Mouse (Mus musculus): Measurements from ENCODE around the gene Fxyd5.

The Fxyd5 gene

DNA sequence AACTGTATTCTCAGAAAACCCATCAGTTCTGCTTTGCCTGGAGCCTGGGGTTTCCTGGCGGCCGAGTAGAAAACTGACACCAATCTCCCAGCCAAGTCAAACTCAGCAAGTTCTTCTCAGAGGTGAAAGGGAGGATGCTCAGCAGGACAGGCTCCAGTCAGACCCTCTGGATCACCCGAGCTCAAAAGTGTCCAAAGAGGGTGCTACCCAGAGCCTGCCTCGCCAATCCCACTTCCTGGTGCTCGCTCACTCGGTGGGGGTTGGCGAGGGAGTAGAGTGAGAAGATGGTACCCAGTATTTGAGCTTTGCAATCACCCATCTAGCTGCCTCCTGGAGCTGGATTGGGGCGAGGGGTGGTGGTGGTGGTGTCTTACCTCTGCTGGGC is 1.3 kb downstream of the Fxyd5 start:
- no peak for DNase-seq (ENCODE audit: low spot score in 2 of 2)

DNA sequence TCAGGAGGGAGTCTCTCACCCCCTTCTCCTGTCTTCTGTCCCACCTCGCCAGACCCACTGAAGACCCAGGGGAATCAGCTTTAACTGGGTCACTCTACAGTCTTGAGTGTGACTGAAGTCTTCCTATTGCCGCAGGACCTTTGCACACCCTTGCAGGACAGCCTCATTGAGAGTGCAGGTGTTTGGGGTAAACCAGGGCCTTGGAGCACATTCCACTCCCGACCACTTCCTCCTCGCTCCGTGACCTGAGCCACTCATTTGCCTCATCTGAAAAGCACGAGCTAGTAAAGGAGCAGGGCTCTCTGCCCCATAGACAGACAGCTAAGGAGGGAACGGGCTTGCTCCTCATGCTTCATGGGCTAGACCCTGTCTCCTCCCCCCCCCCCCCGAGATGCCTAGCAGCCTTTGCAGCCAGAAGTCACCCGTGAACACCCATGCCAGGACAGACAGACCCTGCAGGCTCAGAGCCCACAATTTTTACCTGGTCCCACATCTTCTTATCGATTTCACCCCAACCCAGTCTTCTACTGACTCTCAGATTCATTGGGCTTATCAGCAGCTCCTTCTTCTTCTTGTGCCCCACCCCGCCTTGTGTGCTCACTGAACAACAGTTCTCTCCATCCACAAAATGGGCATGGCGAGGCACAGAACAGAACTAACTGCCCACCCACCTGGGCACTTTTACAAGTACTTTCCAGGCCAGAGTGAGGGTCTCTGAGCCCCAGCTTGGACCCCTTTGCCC is 1.8 kb downstream of the Fxyd5 start:
- no peak for DNase-seq (ENCODE audit: low spot score in 2 of 2)

DNA sequence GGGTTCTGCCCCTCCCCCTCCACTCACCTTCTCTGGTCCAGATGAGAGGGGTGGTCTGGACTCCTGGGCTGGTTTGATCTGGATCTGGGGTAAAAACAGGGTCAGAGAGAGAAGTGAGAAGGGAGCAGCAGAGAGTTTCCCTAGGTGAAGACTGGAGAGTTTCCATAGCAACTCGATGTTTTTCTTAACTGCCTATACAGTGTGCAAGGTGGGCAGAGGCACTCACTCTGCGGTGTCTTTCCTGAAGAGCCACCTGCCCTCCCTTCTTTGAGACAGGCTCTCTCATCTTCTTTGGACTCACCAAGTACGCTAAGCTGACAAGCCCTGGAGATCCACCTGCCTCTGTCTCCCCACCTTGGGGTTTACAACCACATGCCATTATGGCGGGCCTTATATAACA is 3.3 kb downstream of the Fxyd5 start:
- DNase-seq (ENCODE audit: low spot score in 2 of 2): no peak

DNA sequence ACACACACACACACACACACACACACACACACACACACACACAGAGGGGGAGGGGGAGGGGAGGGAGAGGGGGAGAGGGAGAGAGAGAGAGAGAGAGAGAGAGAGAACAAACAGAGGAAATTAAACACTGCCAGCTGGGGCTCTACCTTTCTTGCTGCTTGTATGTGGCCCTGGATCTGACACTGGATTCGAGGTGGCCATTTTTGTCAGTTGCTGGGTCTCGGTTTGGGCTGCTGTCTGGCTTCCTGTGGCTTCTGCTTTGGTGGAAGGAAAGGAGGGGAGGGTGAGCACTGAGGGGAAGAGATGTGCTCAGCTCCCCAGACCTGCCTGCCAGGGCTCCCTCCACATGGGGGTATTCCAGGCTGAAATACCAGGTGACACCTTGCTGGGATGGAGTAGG is 4.6 kb downstream of the Fxyd5 start:
- DNase-seq (ENCODE audit: low spot score in 2 of 2): no peak

DNA sequence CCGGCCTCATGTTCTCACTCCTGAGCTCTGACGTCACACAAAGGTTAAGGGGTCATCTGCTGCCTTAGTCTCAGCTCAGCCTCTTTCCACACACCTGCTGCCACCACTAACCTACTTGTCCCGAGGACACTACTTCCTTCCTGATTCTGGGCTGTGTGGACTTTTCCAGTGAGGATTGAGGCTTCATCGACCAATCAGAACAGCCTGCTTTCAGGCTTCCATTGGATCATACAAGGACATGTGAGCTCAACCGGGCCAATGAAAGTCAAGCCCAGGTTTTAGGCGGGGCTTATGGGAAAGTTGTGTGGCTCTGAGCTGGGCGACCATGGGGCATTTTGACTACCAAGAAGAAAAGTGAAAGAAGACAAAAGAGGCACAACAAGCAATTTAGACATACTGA is 5.4 kb downstream of the Fxyd5 start:
- no peak for DNase-seq (ENCODE audit: low spot score in 2 of 2)

DNA sequence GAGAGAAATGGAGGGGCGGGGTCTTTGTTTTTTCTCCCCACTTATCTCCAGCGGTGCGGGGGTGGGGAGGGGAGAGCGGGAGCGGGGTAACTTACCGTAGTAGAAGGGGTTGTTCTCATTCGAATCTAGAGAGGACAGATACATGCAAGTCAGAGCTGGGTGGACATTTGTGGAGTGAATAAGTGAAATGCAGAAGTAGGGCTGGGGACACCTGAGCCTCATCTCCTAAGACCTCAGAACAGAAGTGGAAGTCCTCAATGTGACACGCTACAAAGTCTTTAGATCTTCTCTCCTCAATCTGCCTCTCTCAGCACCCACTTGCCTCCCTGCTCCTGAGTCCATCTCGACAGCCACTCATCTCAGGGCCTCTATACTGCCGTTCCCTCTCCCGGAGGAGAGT is 7.0 kb downstream of the Fxyd5 start:
- no peak for DNase-seq (ENCODE audit: low spot score in 2 of 2)

DNA sequence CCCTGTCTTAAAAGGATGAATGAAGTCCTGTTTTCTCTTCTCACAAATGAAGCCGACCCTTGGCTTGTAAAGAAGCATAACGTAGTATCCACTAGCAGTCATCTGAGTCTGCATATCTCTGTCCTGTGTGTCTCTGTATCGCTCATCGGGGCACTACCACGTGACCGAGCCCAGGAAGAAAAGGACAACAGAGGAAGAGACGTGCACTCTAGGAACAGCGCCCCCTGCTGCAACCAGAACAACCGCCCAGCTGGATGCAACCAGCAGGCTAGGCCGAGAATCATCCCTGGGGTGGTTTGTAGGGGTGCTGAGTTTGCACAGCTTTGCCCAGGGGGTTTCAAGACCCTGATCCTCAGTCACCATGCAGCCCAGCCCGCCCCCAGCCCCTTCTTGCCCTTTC is 7.5 kb downstream of the Fxyd5 start:
- DNase-seq (ENCODE audit: low spot score in 2 of 2): no peak

DNA sequence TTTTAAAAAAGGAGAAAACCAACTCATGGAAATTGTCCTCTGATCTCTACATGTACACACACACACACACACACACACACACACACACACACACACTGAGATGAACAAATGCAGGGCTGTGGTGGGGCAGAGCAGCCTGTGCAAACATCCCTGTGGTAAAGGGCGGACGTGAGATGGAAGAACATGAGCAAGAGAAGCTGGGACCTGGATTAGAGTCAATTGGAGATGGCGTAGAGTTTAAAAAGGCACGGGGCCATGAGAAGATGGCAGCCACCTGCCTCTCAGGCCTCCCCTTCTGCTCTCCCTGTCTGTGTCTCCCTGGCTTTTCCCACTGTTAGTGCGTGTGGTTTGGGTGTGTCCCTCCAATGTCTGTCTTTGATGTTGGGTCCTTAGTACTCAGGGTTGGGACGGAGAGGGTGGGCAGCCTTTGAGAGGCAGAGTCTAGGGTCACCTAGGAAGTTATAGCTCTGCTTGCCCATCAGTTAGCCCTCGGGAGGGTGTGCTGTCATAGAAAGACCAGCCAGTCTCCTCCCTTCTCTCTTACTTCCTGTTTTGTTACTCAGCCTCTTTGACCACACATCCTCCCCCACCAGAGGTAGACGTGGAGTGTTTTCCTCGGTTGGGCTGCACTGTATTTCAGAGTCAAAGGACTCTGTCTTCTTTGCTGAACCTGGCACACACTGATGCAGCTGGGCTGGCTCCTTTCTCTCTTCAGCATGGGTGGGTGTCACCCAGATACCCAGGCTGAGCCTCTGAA is 8.7 kb downstream of the Fxyd5 start:
- no peak for DNase-seq (ENCODE audit: low spot score in 2 of 2)

DNA sequence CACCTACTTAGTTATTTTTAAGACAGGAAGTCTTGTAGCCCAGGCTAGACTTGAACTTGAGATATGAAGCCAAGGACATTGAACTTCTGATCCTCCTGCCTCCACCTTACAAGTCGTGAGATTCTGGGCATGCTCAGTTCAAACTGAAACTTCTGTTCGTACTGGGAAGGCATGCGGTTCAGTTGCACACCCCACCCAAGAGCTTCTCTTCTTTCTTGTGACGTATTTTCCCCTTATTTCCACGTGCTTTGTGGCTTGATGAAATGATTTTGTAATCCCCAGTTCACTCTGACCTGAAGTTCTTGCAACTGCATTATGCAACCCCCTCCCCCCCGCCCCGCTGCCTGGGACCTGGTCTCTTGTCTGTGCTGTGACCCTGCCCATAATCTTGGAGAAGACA is 10.6 kb downstream of the Fxyd5 start:
- no peak for DNase-seq (ENCODE audit: low spot score in 2 of 2)

DNA sequence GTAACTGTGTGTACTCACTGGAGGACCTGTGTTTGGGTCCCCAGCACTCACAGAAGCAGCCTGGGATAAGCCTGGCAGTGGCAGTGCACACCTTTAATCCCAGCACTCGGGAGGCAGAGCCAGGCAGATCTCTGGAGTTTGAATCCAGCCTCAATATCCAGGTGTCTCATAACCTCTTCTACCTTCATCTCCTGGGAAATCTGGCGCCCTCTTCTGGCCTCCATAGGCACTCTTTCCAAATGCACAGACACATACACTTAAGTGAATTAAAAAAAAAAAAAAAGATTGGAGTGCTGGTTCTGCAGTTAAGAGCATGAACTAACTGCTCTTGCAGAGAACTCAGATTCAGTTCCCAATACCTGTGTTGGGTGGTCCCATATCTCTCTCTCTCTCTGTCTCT is 11.6 kb downstream of the Fxyd5 start:
- DNase-seq (ENCODE audit: low spot score in 2 of 2): no peak

DNA sequence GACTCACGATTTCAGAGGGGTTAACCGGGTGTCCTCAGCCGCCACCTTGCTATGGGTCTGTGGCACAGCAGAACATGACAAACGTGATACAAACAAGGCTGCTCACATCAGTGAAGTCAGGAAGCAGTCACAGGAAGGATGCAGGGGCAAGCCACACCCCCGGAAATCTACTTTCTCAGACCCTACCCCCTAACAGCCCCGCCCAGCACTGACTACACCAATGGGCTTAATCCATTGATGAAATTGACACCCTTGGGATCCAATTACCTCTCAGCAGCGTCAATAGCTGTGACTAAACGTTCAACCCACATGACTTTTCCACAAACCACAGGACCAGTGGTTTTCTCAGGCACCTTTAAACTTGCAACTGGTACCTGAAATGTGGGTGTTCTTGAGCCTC is 13.7 kb downstream of the Fxyd5 start:
- DNase-seq (ENCODE audit: low spot score in 2 of 2): no peak

DNA sequence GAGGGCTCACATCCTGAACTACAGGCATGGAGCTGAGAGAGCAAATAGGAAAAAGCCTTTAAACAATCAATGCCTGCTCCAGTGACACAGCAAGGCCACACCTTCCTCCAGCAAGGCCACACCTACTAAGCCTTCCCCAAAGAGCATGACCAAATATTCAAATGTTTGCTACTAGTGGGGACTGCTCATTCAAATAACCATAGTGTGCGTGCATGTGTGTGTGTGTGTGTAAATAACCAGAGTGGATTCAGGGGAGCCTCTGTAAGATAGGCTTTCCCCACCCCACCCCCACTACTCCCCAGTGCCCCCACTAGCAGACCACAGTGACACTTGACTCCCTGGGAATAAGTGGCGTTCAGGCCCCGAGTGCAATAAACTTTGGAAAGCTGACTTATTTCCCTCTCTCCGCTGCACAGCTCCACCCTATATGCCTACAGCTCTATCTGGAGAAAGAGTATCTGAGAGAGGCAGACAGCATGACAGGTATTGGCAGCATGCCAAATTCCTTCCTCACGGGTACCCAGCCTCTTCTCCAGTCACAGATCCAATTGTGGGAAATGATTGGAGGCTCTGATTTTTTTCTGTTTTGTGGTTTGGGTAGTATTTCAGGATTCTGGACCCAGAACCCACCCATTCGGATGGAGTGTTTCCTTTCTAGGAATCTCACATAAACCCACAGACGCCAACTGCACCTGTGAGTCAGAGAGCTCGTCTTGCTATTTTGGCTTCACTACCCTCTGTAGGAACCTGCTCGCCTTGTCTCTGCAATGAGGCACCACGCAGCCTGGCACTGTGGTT is 25.0 kb downstream of the Fxyd5 start:
- no peak for DNase-seq (ENCODE audit: low spot score in 2 of 2)

DNA sequence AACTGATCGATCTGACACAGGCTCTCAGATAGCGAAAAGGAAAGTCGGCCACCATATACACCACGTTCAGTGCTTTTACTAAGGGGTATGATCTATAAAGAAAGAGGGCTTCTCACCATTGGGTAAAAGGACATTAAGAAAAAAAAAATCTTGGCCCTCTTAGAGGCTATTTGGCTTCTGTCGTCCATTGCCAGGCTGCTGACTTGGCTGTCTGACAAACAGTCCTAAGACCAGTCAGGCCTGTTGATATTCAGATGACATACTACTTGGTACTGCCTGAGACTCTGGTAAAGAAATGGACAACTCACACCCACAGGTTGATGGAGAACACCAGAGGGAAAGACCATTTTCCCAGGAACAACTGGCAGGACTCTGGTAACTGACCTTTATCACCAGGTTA is 29.3 kb downstream of the Fxyd5 start:
- no peak for DNase-seq (ENCODE audit: low spot score in 2 of 2)

DNA sequence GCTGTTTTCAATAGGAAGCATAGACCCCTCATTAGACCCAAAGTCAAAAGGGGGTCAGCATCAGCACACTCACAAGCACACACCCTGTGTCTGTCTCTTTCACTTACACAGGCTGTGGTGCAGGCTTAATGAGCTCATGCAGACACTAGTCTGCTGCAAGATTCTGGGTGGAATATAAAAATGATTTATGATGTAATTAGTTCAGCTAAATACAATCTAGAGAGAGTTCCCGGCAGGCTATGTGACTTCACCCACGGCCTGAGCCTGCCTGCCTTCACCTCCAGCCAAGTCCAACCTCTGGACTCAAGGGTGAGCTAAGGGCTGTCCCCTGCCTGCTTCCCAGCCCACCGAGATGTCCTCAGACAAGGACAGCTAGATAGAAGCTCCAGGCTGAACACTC is 33.4 kb downstream of the Fxyd5 start:
- DNase-seq (ENCODE audit: low spot score in 2 of 2): no peak

DNA sequence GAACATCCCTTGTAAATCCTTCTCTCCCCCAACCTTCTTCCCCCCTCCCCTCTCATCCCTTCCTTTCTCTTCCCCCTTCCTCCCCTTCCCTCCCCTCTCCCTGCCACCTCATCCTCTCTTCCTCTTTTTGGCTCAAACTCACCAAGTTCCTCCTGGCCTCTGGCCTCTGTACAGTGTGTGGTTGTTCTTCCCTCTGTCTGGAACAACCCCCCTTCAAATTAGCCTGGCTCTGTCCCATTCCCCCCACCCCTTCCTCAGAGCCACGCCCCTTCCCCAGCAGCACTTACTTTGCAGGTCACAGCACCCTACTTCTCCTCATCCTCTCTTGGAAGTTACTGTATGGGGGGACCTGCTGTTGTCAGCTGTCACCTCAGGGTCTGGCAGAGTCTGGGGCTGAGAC is 34.1 kb downstream of the Fxyd5 start:
- no peak for DNase-seq (ENCODE audit: low spot score in 2 of 2)

DNA sequence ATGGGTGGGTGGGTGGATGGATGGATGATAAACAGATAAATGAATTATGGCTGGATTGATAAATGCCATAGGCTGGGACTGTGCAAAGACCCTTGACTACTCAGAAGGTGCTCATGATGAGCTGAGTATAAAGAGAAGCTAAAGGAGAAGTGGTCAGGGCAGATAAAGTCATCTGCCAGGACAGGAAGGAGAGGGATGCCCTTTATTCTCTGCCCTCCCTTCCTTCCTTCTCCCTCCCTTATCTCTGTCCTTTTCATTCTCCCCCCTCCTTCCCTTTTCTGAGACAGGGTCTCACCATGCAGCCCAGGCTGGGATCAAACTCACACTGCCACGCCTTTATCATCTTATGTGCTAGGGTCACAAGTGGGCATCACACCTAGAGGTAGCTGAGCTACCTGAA is 34.5 kb downstream of the Fxyd5 start:
- DNase-seq (ENCODE audit: low spot score in 2 of 2): no peak

DNA sequence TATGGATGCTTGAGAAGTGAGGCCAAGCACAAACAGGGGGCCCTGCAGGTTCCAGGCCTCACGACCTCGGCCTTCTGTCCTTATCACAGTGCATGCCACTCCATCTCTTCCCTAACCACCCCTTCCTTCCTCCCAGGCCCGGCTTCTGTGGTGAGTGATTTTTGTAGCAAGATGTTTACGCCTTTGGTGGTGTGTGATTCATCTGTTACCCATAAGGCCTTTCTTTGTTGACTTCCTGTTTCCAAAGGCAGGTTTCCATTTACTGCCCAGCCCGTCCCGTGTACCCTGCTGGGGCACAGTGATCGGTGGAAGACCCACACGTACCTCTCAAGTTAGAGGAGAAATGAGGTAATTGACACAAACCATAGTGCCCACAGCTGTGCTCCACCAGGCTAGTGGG is 39.6 kb downstream of the Fxyd5 start:
- no peak for DNase-seq (ENCODE audit: low spot score in 2 of 2)

DNA sequence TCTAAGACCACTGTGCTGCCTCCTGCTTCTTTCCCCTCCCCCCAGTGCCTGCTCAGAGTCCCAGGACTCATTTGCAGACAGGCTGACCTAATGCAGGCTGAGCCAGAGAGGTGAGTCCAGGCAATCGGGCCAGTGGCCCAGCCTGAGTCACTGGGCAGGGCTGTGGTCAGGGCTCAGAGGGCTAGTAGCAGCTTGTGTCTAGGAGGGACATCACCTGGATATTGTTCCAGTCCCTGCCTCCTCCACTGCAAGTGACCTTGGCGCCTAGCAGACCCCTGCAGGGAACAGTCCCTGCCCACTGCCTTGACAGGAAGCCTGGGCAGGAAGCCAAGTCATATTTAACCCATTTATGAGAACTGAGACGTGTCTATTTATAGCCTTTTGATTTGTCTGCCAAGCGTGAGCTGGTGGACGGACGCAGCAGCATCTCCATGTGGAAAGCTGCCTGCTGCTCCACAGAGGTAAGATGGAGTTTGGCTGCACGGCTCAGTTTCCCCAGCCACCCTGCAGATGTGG is 41.7 kb downstream of the Fxyd5 start:
- DNase-seq (ENCODE audit: low spot score in 2 of 2): peak in 1 of 2 experiments; percentile 36

DNA sequence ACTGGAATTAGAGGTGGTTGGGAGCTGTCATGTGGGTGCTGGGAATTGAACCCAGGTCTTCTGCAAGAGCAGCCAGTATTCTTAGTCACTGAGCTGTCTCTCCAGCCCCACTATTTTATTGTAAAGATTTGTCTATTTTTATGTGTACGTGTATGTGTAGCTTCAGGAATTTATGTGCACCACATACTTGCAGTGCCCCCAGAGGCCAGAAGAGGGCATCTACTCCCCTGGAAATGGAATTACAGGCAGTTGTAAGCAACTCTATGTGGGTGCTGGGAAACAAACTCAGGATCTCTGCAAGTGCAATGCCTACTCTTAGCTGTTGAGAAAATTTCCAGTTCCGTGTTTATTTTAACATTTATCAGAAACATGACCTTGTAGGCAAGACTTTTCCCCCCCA is 45.8 kb downstream of the Fxyd5 start:
- DNase-seq (ENCODE audit: low spot score in 2 of 2): no peak

DNA sequence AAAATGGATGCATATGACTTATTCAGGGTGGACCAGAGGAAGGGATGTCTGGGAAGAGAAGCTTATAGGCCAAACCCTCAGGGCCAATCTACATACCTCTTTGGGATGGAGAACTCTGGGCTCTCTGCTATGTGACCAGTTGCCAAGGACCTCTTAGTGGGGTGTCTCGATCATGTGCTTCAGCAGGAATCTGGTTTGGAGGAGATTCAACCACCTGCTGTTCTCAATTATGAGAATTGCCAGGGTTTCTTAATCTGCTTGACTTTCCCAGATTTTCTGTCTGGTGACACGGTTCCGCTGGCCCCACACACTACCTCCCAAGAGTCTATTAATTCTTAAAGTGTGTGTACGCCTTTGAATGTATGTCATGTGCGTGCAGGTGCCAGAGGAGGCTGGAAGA is 48.3 kb downstream of the Fxyd5 start:
- DNase-seq (ENCODE audit: low spot score in 2 of 2): no peak

DNA sequence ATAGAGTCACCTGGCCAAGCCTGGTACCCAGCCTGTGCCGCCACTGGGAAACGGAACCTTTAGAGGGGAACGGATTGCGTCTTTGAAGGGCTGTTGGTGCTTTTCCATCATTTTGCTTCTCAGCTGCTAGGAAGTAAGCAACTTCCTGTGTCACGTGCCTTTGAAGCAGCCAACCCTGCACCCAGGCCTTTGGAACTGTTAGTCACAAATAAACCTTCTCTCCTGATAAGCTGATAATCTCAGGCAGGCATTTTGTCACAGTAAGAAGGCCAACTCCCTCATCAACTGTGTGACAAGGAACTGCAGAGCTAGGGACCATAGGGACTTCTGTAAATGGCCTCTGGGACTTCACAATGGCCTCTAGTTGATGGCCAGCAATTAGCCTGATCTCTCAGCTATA is 50.1 kb downstream of the Fxyd5 start:
- DNase-seq (ENCODE audit: low spot score in 2 of 2): no peak

DNA sequence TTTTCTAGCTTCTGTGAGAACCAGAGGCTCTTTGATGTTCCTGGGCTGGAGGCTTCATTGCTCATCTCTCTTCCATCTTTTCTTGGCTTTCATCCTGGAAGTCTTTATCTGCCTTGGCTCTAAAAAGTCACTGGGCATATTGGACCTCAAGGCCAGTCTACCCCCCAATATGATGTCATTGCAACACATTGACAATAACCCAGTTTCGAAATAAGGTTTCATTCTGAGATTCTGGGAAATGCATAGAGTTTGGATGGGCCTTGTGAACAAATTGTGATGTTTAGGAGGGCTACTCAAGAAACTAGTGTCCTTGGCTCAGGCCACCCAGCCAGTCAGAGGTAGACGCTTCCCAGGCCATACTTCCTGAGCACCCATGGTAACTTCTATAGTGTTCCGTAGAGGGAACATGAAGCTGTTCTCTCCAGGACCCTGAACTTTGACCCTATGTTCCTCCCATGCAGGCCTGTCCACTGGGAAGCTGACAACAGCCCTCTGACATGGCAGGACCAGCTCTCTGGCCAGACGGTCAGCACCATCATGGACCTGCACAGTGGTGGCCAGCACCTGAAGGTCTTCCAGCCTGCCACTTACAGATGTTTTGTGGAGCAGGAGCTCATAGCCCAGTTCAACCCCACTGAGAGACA is 53.6 kb downstream of the Fxyd5 start:
- no peak for DNase-seq (ENCODE audit: low spot score in 2 of 2)
